Mouse (Mus musculus) ES-E14 (cell line): ENCODE data around the gene H2-Oa. TPM values are rescaled to one million over a fixed set of nuclear protein-coding genes. Genes with fewer than 3 reads are reported as not detected.

Source experiments
- DNase-seq: peaks from one replicate; pipeline ENCODE4 v3.0.0-alpha.2; 2013; ENCODE audit warnings: low read depth, low spot score
- H3K27ac ChIP-seq: 2 replicates; pipeline ENCODE4 v1.5.1; 2012; ENCODE audit warnings: low read depth, mild to moderate bottlenecking, low read length, moderate library complexity, mixed read lengths; ENCODE audit not compliant: poor library complexity, insufficient read depth, severe bottlenecking
- H3K36me3 ChIP-seq: 2 replicates; pipeline ENCODE4 v1.6.1; 2012; ENCODE audit warnings: mild to moderate bottlenecking, low read length, moderate library complexity, mixed read lengths; ENCODE audit not compliant: control insufficient read depth, poor library complexity, insufficient read depth, severe bottlenecking
- H3K4me1 ChIP-seq, 2 experiments: fragments of 150-350 bp in 1 of 2; sonication (generic) in 1 of 2; 2 replicates each; pipeline ENCODE4 v1.6.1; 2012; ENCODE audit warnings: low read length in 2 of 2, mild to moderate bottlenecking in 1 of 2, mixed read lengths in 1 of 2; ENCODE audit not compliant: control insufficient read depth in 2 of 2, insufficient read depth in 2 of 2, poor library complexity in 1 of 2
- H3K4me3 ChIP-seq, 2 experiments: fragments of 150-350 bp in 1 of 2; sonication (generic) in 1 of 2; 2 replicates each; pipeline ENCODE4 v1.5.1; 2012; ENCODE audit warnings: low read length in 2 of 2, low read depth in 1 of 2, mild to moderate bottlenecking in 1 of 2, mixed read lengths in 1 of 2; ENCODE audit not compliant: insufficient read depth in 1 of 2, poor library complexity in 1 of 2, severe bottlenecking in 1 of 2
- H3K9ac ChIP-seq: 2 replicates; pipeline ENCODE4 v1.6.1; 2012; ENCODE audit warnings: low read depth, mild to moderate bottlenecking, low read length, mixed read lengths; ENCODE audit not compliant: poor library complexity, insufficient read depth, severe bottlenecking
- H3K9me3 ChIP-seq: fragments of 150-350 bp; sonication (generic); 2 replicates; pipeline ENCODE4 v1.6.1; 2012; ENCODE audit warnings: low read depth, mild to moderate bottlenecking, low read length; ENCODE audit not compliant: control insufficient read depth, insufficient read depth
- CHD2 ChIP-seq: IDR thresholded peaks from 2 replicates; pipeline ENCODE4 v1.6.1; 2014; ENCODE audit warnings: mild to moderate bottlenecking, low read depth, low read length, inconsistent platforms
- HCFC1 ChIP-seq: IDR thresholded peaks from 2 replicates; pipeline ENCODE4 v1.6.1; 2012; ENCODE audit warnings: low read length, inconsistent platforms, borderline replicate concordance; ENCODE audit not compliant: insufficient read depth
- MAFK ChIP-seq: IDR thresholded peaks from 2 replicates; pipeline ENCODE4 v1.6.1; 2014; ENCODE audit warnings: mild to moderate bottlenecking, low read depth, low read length, inconsistent platforms; ENCODE audit not compliant: insufficient read depth
- ZC3H11A ChIP-seq: IDR thresholded peaks from 2 replicates; pipeline ENCODE4 v1.6.1; 2012; ENCODE audit warnings: low read depth, mild to moderate bottlenecking, inconsistent platforms, low read length, borderline replicate concordance
- ZNF384 ChIP-seq: IDR thresholded peaks from 2 replicates; pipeline ENCODE4 v1.6.1; 2012; ENCODE audit warnings: low read depth, low read length, inconsistent platforms
- in situ Hi-C, 2 experiments: fragments of 600-800 bp; cut with MboI; formaldehyde crosslinking; loops; one replicate each; pipeline ENCODE4 v1.15.1; 2025; ENCODE audit warnings: low sequenced_read_pairs in 2 of 2, inconsistent platforms in 1 of 2; ENCODE audit not compliant: unreplicated experiment in 2 of 2
- total RNA-seq: library from RNA; depleted of rRNA; stranded (reverse); fragments of 300-350 nt; gene quantifications from 2 replicates; pipeline ENCODE4 v1.2.3, GENCODE M21; 2012; rRNA removed

H2-Oa gene
- total RNA-seq: 0.54 TPM in 1 of 2 replicates, not detected in the other

DNA sequence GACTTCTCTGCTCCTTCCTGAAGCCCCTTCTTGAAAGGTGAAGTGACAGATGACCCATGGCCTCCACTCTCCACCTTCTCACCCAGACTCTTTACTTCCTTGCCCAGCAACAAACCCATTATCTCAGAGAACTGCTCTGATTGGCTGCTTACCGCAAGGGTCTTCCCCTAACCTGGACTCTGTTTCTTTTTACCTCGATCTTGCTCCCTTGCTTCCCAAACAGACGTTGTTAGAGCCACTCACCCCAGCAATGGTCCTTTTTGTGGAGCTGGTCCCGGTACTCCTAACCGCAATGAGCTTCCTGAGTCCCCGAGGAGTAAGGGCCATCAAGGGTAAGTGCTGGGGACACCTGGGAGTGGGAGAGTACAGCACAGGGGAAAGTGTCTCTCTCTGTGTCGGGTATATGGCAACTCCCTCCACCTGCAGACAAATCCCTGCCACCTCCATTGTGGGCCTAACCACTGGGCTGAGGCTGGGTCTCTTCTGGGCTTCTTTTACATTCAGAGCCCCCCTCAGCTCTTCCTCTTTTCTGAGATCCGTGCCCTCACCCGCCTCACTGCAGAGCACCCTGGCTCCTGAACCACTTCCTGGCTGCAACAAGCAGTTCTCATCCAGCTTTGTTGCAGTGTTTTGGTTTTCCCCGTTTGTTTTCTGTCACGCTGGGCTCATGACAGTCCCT, at the start of gene H2-Oa:
H2-Oa (plus strand) TSS at position 144 of the 679 bp plus-strand sequence.
- in situ Hi-C loops: no loop called here
- H3K4me3 ChIP-seq: no peak within 1 kb of the TSS

DNA sequence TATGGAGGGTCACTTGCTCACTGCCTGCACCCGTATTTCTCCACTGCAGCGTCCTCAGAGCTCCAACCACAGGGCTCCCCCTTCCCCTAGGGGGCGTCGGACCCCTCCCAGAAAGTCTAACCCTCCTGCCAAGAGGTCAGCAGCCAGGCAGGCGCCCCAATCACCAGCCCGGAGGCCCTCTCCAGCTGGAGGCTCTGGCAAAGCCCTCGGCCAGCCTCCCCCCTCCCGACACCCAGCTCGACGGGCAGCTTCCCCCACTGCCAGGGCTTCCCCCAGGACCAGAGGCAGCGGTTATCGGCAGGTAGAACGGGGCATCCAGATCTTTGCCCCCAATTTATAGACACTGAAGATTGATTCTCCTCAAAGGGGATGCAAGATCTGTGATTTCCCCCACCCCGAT, 46.2 kb upstream of the H2-Oa start:
- Histone ChIP-seq H3K27ac (no peak overlapping the region), H3K4me1 (no peaks in the 10 kb centered on the region; a peak in 1 of 4 replicates), H3K36me3 (no peaks in the 10 kb centered on the region), H3K9me3 (no peaks in the 10 kb centered on the region), H3K9ac (no peak overlapping the region), H3K4me3 (no peak overlapping the region)
- in situ Hi-C loops: no loop called here
- no peak for TF ChIP-seq ZNF384
- no peak for TF ChIP-seq ZC3H11A
- TF ChIP-seq HCFC1: no peak
- TF ChIP-seq CHD2: no peak
- TF ChIP-seq MAFK: no peak
- no peak for DNase-seq

More for the DNA sequence above, at the start of gene H2-Oa:
- Histone ChIP-seq H3K4me1 (peaks cover 0 to 2% of the 10 kb centered on the region in 2 experiments; a peak in 2 of 4 replicates), H3K36me3 (no peaks in the 10 kb centered on the region), H3K9ac (no peak within 1 kb of the TSS), H3K9me3 (no peaks in the 10 kb centered on the region), H3K27ac (no peak within 1 kb of the TSS)
- TF ChIP-seq ZC3H11A (no peak), MAFK (no peak), ZNF384 (no peak), CHD2 (no peak), HCFC1 (no peak)
- DNase-seq: no peak

DNA sequence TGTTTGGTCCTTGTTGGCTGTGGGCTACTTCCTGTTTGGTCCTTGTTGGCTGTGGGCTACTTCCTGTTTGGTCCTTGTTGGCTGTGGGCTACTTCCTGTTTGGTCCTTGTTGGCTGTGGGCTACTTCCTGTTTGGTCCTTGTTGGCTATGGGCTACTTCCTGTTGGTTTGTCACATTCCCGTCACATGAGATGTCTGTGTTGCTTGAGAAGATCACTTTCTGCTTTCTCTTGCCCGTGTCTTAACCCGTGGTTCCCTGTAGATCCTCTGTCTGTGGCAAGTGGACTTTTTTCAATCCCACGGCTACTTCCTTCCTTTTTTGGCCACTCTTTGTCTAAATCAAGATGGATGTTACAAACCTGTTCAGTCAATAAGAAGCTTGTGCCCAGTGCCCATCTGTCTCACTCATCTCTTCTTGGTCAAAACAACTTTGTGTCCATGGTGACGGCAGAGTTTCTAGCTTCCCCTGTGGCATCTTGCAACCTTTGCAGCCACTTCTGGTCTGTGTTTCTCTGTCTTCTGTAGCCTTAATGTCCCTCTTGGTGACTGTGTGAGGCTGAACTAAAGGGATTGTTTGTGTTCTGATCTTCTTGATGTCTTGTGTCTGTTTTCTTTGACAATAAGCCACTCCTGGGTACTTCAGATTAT, 44.6 kb upstream of the H2-Oa start:
- no peak overlapping the region for H3K27ac ChIP-seq
- no peaks in the 10 kb centered on the region for H3K4me1 ChIP-seq
- in situ Hi-C loops: no loop called here
- H3K36me3 ChIP-seq: no peaks in the 10 kb centered on the region
- no peaks in the 10 kb centered on the region for H3K9me3 ChIP-seq
- no peak overlapping the region for H3K4me3 ChIP-seq
- no peak overlapping the region for H3K9ac ChIP-seq
- no peak for DNase-seq
- TF ChIP-seq MAFK: no peak
- no peak for TF ChIP-seq ZNF384

DNA sequence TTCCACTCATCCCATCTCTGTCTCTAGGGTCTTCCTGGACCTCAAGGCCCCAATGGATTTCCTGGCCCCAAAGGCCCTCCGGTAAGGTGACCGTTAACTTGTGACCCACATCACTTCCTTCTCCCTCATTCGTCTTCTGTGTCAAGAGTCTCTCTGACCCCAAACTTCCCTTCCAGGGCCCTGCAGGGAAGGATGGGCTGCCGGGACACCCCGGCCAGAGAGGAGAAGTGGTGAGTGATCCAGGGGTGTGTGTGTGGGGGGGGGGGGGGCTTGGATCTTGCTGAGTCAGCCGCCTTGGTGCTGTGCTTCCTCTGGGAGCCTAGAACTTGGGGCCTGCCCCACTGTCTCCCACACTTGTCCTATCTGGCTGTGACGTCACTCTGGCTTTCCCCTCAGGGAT, 34.9 kb upstream of the H2-Oa start:
- in situ Hi-C loops: no loop called here
- no peak overlapping the region for H3K4me3 ChIP-seq
- no peak for DNase-seq
- no peak; the same call in 1 of the 2 replicates for TF ChIP-seq MAFK
- TF ChIP-seq ZC3H11A: no peak
- no peak for TF ChIP-seq CHD2
- TF ChIP-seq HCFC1: no peak
- no peak for TF ChIP-seq ZNF384
- H3K9ac ChIP-seq: no peak overlapping the region
- peaks cover 0 to 3% of the 10 kb centered on the region in 2 experiments; a peak in 1 of 4 replicates for H3K4me1 ChIP-seq
- no peaks in the 10 kb centered on the region for H3K36me3 ChIP-seq
- no peaks in the 10 kb centered on the region for H3K9me3 ChIP-seq
- H3K27ac ChIP-seq: no peak overlapping the region
